In the genomic region with DNA sequence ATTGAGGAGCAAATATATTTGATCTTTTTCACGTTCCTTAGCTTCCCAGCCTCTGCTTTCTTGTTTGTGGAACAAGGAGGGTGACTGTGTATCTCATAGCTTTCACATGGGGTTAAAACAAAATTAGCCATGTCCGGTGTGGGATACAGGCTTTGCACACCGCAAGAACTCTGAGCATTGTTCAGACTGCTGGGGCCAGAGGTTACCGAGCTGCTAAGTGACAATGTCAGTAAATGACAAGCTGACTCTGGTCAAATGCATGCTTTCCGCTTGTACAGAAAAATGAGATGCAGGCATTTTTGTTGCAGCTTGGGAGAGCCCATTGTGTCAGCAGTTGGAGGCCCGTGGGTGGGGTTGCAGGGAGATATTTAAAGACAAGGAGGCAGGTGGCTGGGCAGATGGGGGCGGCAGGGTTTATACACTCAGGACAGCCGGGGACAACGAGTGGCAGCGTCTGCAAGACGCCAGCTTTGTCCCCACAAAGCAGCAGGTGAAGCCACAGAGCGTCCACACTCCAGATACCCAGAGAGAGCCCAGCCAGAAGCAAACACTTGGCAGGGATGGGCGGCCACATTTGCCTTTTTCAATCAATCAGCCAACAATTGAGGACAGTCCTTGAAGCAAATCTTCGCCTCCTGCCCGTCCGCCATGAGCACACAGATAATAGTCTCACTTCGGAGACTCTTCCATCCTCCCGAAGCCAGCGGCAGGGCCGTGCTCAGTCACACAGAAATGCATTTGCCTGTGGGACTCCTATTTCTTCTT, we compare ENCODE assay signal across 7 mouse cellular contexts. TPM values are rescaled to one million over a fixed set of nuclear protein-coding genes. Genes with fewer than 3 reads are reported as not detected.
DNase-seq lines count a peak whose midpoint lies in the region; ATAC-seq lines count a peak whose summit lies in the region.

No protein-coding gene starts in this region.

- ATAC-seq in forebrain, embryonic 16.5 days, result peak; percentile 54
- ATAC-seq in neural tube, embryonic 14.5 days (ENCODE audit: low read depth), result peak; percentile 68
- ATAC-seq in heart, embryonic 12.5 days (ENCODE audit: insufficient number of reproducible peaks, low FRiP score), result no peak
- ATAC-seq in intestine, embryonic 16.5 days, result no peak

- no peaks in the 10 kb centered on the region for H3K9me3 ChIP-seq in forebrain, embryonic 16.5 days (ENCODE audit: control insufficient read depth, low read length)
- H3K9me3 ChIP-seq in neural tube, embryonic 14.5 days (ENCODE audit: control insufficient read depth, low read length), result peaks cover 2% of the 10 kb centered on the region; the same call in 1 of the 2 replicates
- H3K9me3 ChIP-seq in heart, embryonic 12.5 days (replicated peaks), result no peaks in the 10 kb centered on the region
- H3K9me3 ChIP-seq in intestine, embryonic 16.5 days (ENCODE audit: control insufficient read depth, low read length), result no peaks in the 10 kb centered on the region

- H3K4me1 ChIP-seq in forebrain, embryonic 16.5 days (replicated peaks; ENCODE audit: control insufficient read depth, insufficient read depth, low read length), result peaks cover 28% of the 10 kb centered on the region
- 0 out of 2 replicates have a peak, but pooled peaks cover 3% of the 10 kb centered on the region for H3K4me1 ChIP-seq in neural tube, embryonic 14.5 days (ENCODE audit: control insufficient read depth, insufficient read depth, low read length)
- H3K4me1 ChIP-seq in heart, embryonic 12.5 days (replicated peaks), result peaks cover 23% of the 10 kb centered on the region
- 0 out of 2 replicates have a peak, but pooled peaks cover 4% of the 10 kb centered on the region for H3K4me1 ChIP-seq in intestine, embryonic 16.5 days (ENCODE audit: control insufficient read depth, insufficient read depth, low read length)

- H3K27me3 ChIP-seq in forebrain, embryonic 16.5 days (replicated peaks; ENCODE audit: control insufficient read depth, insufficient read depth, low read length), result no peaks in the 10 kb centered on the region
- no peaks in the 10 kb centered on the region for H3K27me3 ChIP-seq in neural tube, embryonic 14.5 days (ENCODE audit: control insufficient read depth, insufficient read depth, low read length)
- H3K27me3 ChIP-seq in heart, embryonic 12.5 days (replicated peaks), result peaks cover 22% of the 10 kb centered on the region
- no peaks in the 10 kb centered on the region for H3K27me3 ChIP-seq in intestine, embryonic 16.5 days (replicated peaks; ENCODE audit: control insufficient read depth, insufficient read depth, low read length)

- H3K9ac ChIP-seq in forebrain, embryonic 16.5 days (replicated peaks; ENCODE audit: low read depth, low read length), result peak overlapping the region; percentile 38; the same call in 1 of the 2 replicates
- H3K9ac ChIP-seq in neural tube, embryonic 14.5 days (replicated peaks; ENCODE audit: low read depth, low read length), result peak overlapping the region; percentile 7; the same call in 1 of the 2 replicates
- no peak overlapping the region for H3K9ac ChIP-seq in heart, embryonic 12.5 days
- no peak overlapping the region for H3K9ac ChIP-seq in intestine, embryonic 16.5 days (ENCODE audit: low read depth, low read length)

- H3K36me3 ChIP-seq in forebrain, embryonic 16.5 days (ENCODE audit: control insufficient read depth, insufficient read depth), result no peaks in the 10 kb centered on the region
- no peaks in the 10 kb centered on the region for H3K36me3 ChIP-seq in neural tube, embryonic 14.5 days (ENCODE audit: control insufficient read depth, insufficient read depth, low read length)
- H3K36me3 ChIP-seq in heart, embryonic 12.5 days, result no peaks in the 10 kb centered on the region
- H3K36me3 ChIP-seq in intestine, embryonic 16.5 days (ENCODE audit: control insufficient read depth, insufficient read depth, low read length), result no peaks in the 10 kb centered on the region

- 0 out of 2 replicates have a peak overlapping the region, but pooled peaks have one; percentile 4 for H3K4me3 ChIP-seq in forebrain, embryonic 16.5 days (replicated peaks; ENCODE audit: low read length)
- no peak overlapping the region for H3K4me3 ChIP-seq in neural tube, embryonic 14.5 days (ENCODE audit: low read depth, low read length)
- H3K4me3 ChIP-seq in heart, embryonic 12.5 days, result no peak overlapping the region
- H3K4me3 ChIP-seq in intestine, embryonic 16.5 days (ENCODE audit: low read length), result no peak overlapping the region

- peak overlapping the region; percentile 40 for H3K4me2 ChIP-seq in forebrain, embryonic 16.5 days (ENCODE audit: low read length)
- peak overlapping the region; percentile 8; the same call in 1 of the 2 replicates for H3K4me2 ChIP-seq in neural tube, embryonic 14.5 days (ENCODE audit: low read depth, low read length)
- no peak overlapping the region for H3K4me2 ChIP-seq in heart, embryonic 12.5 days
- H3K4me2 ChIP-seq in intestine, embryonic 16.5 days (ENCODE audit: low read depth, low read length), result no peak overlapping the region

- DNase-seq in cerebellum, adult 9-11 months, result peak; percentile 79
- DNase-seq in left cerebral cortex, adult 11 months (ENCODE audit: low spot score), result peak; percentile 54
- DNase-seq in lung, postnatal 10 days, result no peak

- 16% methylated on average over 20 of the region's 20 CpGs for WGBS in forebrain, embryonic 16.5 days
- 17% methylated on average over 20 of the region's 20 CpGs for WGBS in neural tube, embryonic 14.5 days
- whole genome bisulfite sequencing in heart, embryonic 12.5 days, result 57% methylated on average over 20 of the region's 20 CpGs
- 64% methylated on average over 20 of the region's 20 CpGs for WGBS in intestine, embryonic 16.5 days

- H3K27ac ChIP-seq in forebrain, embryonic 16.5 days (ENCODE audit: low read length), result peak overlapping the region; percentile 16; the same call in 1 of the 2 replicates
- no peak overlapping the region; the same call in 1 of the 2 replicates for H3K27ac ChIP-seq in neural tube, embryonic 14.5 days (ENCODE audit: low read depth, low read length)
- H3K27ac ChIP-seq in heart, embryonic 12.5 days (ENCODE audit: poor library complexity, severe bottlenecking), result no peak overlapping the region
- no peak overlapping the region for H3K27ac ChIP-seq in intestine, embryonic 16.5 days (ENCODE audit: low read length)

RNA-seq across cellular contexts. Expression of a gene that starts 59.5 kb away (rescaled TPM):
- 38.7 and 47.6 TPM in 2 replicates for polyA plus RNA-seq in forebrain, embryonic 16.5 days (2015; fragmentation: Nextera tagmentation; extraction: Ambion mirVana)
- polyA plus RNA-seq in neural tube, embryonic 14.5 days (2014; fragmentation: Nextera tagmentation; extraction: Ambion mirVana), result 35.8 and 48.5 TPM in 2 replicates
- 26.2 and 27.0 TPM in 2 replicates for polyA plus RNA-seq in heart, embryonic 12.5 days (2016; fragmentation: Nextera tagmentation; extraction: Ambion mirVana)
- 19.8 and 20.3 TPM in 2 replicates for polyA plus RNA-seq in intestine, embryonic 16.5 days (2015; fragmentation: Nextera tagmentation; extraction: Ambion mirVana)

Comparison
In these comparisons a context has a peak if more than half of its experiments do, and no peak if none do; other contexts are left out.
1. ATAC-seq: peak in forebrain, embryonic 16.5 days (single experiment) and neural tube, embryonic 14.5 days (single experiment); none in heart, embryonic 12.5 days (single experiment) and intestine, embryonic 16.5 days (single experiment).
2. H3K4me2 ChIP-seq: peak in forebrain, embryonic 16.5 days (single experiment) and neural tube, embryonic 14.5 days (single experiment); none in heart, embryonic 12.5 days (single experiment) and intestine, embryonic 16.5 days (single experiment).
3. H3K9ac ChIP-seq: peak in forebrain, embryonic 16.5 days (single experiment) and neural tube, embryonic 14.5 days (single experiment); none in heart, embryonic 12.5 days (single experiment) and intestine, embryonic 16.5 days (single experiment).